Mouse (Mus musculus): Measurements from ENCODE around the gene Polr1a. TPM values are rescaled to one million over a fixed set of nuclear protein-coding genes. Genes with fewer than 3 reads are reported as not detected.
A peak's percentile ranks its signal among the peaks of the same experiment; 100 is the strongest.

Polr1a gene
- 26.4 and 30.4 TPM in 2 replicates for polyA plus RNA-seq (2015; fragmentation: Nextera tagmentation; extraction: Ambion mirVana)

DNA sequence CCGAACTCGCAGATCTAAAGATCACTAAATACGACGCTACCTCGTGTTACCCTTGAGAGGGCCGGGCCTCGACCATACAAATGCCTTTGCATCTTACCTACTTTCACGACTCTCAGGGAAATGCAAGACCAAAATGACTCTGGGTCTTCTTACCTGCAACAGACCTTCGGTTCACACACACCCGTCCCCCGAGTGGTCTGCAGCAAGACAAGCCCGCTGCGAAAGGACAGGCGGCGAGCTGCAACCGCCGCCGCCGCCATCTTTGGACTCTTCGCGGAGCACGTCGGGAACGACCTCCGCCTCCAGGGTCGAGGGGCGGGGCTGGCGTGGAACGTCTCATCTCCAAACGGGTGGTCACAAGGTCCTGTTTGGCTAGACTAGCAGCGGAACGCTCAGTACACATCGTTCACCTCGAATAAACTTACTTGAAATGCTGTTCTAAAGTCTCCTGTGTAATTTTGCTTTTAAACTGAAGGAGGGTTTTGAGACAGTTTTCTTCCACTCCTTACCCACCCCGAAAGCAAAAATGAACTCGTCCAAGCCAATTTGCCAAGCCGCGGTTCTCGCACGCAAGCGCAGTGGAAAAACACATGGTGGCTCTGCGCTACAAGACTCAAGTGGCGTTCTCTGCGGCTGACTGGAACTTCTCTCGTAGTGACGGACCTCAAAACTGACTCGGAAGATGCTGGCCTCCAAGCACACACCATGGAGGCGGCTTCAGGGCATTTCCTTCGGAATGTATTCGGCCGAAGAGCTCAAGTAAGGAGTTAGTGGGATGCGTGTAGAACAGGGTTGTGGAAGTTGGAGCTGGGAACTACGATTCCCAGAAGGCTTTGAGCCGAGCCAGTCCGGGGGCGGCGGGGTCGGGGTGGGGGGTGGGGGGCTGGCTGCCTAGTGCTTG lies at the start of gene Polr1a, which contains the start of gene Ptcd3:
Polr1a (plus strand) TSS at position 573 of the 901 bp plus-strand sequence.
Ptcd3 (minus strand) TSS at position 270 of the 901 bp plus-strand sequence.
- Histone ChIP-seq H3K4me3 (replicated peaks; ENCODE audit: low read length) (peak within 1 kb of the TSS; percentile 97), H3K9me3 (replicated peaks; ENCODE audit: control insufficient read depth, low read length) (no peaks in the 10 kb centered on the region), H3K36me3 (ENCODE audit: control insufficient read depth, insufficient read depth, low read length) (peaks cover 9% of the 10 kb centered on the region; the same call in 1 of the 2 replicates), H3K27me3 (ENCODE audit: control insufficient read depth, insufficient read depth, low read length) (no peaks in the 10 kb centered on the region), H3K9ac (ENCODE audit: low read length) (peak within 1 kb of the TSS; percentile 81), H3K4me2 (ENCODE audit: low read depth, low read length) (peak within 1 kb of the TSS; percentile 82), H3K27ac (ENCODE audit: low read length) (peak within 1 kb of the TSS; percentile 81), H3K4me1 (ENCODE audit: control insufficient read depth, insufficient read depth, low read length) (peaks cover 3% of the 10 kb centered on the region)
- WGBS, result under 1% methylated on average over 58 of the region's 58 CpGs
- ATAC-seq (ENCODE audit: insufficient read depth, low FRiP score), result peak; percentile 88

GRCm38 (mm10) chr6:71867751-71868150 lies 41.1 kb upstream of the Polr1a start:
- Histone ChIP-seq H3K9ac (ENCODE audit: low read length) (no peak overlapping the region), H3K27ac (ENCODE audit: low read length) (no peak overlapping the region), H3K4me1 (ENCODE audit: control insufficient read depth, insufficient read depth, low read length) (no peaks in the 10 kb centered on the region), H3K36me3 (ENCODE audit: control insufficient read depth, insufficient read depth, low read length) (peaks cover 23% of the 10 kb centered on the region), H3K4me3 (replicated peaks; ENCODE audit: low read length) (no peak overlapping the region), H3K27me3 (ENCODE audit: control insufficient read depth, insufficient read depth, low read length) (no peaks in the 10 kb centered on the region), H3K9me3 (replicated peaks; ENCODE audit: control insufficient read depth, low read length) (no peaks in the 10 kb centered on the region), H3K4me2 (ENCODE audit: low read depth, low read length) (no peak overlapping the region)
- 85% methylated on average over 2 of the region's 2 CpGs for WGBS
- ATAC-seq (ENCODE audit: insufficient read depth, low FRiP score), result no peak

DNA sequence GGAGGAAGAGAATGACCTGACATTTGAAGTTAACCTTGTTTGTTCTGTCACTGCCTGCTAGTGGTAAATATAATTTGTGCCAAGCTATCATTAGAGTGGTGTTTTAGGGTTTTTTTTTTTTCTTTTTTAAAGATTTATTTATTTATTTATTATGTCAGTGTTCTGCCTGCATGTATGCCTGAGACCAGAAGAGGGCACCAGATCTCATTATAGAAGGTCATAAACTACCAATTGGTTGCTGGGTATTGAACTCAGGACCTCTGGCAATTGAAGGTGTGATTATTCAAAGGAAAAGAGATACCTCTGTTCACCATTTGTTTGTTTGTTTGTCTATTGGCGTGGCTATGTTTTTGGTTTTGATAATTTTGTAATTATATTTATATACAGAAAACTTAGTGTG lies 40.0 kb upstream of the Polr1a start:
- 97% methylated on average over 1 of the region's 1 CpGs for WGBS
- Histone ChIP-seq H3K9me3 (replicated peaks; ENCODE audit: control insufficient read depth, low read length) (no peaks in the 10 kb centered on the region), H3K4me3 (replicated peaks; ENCODE audit: low read length) (no peak overlapping the region), H3K27me3 (ENCODE audit: control insufficient read depth, insufficient read depth, low read length) (no peaks in the 10 kb centered on the region), H3K36me3 (ENCODE audit: control insufficient read depth, insufficient read depth, low read length) (peaks cover 16% of the 10 kb centered on the region), H3K4me2 (ENCODE audit: low read depth, low read length) (no peak overlapping the region), H3K27ac (ENCODE audit: low read length) (no peak overlapping the region), H3K4me1 (ENCODE audit: control insufficient read depth, insufficient read depth, low read length) (no peaks in the 10 kb centered on the region), H3K9ac (ENCODE audit: low read length) (no peak overlapping the region)
- no peak for ATAC-seq (ENCODE audit: insufficient read depth, low FRiP score)

DNA sequence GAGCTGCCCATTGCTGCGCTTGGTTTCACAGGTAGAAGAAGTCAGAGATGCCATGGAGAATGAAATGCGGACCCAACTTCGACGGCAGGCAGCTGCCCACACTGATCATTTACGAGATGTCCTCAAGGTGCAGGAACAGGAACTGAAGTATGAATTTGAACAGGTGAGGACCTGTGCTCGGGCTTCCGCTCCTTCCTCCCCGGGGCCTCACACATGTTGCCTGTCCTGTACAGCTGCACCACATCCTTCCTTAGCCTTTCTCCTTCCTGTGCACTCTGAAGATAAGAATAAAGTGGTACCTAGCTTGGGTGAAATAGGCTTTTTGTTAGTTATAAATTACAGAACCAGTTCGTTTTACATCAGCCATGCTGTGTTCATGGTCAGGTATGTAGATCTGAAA lies 37.5 kb upstream of the Polr1a start:
- H3K27ac ChIP-seq (ENCODE audit: low read length), result no peak overlapping the region
- H3K36me3 ChIP-seq (ENCODE audit: control insufficient read depth, insufficient read depth, low read length), result peaks cover 7% of the 10 kb centered on the region
- 94% methylated on average over 9 of the region's 9 CpGs for WGBS
- H3K9me3 ChIP-seq (replicated peaks; ENCODE audit: control insufficient read depth, low read length), result no peaks in the 10 kb centered on the region
- no peak overlapping the region for H3K4me3 ChIP-seq (replicated peaks; ENCODE audit: low read length)
- no peaks in the 10 kb centered on the region for H3K4me1 ChIP-seq (ENCODE audit: control insufficient read depth, insufficient read depth, low read length)
- no peak overlapping the region for H3K9ac ChIP-seq (ENCODE audit: low read length)
- no peaks in the 10 kb centered on the region for H3K27me3 ChIP-seq (ENCODE audit: control insufficient read depth, insufficient read depth, low read length)
- H3K4me2 ChIP-seq (ENCODE audit: low read depth, low read length), result no peak overlapping the region
- no peak for ATAC-seq (ENCODE audit: insufficient read depth, low FRiP score)

GRCm38 (mm10) chr6:71877965-71878760 lies 30.7 kb upstream of the Polr1a start:
- Histone ChIP-seq H3K9me3 (replicated peaks; ENCODE audit: control insufficient read depth, low read length) (no peaks in the 10 kb centered on the region), H3K4me2 (ENCODE audit: low read depth, low read length) (no peak overlapping the region), H3K27ac (ENCODE audit: low read length) (no peak overlapping the region), H3K27me3 (ENCODE audit: control insufficient read depth, insufficient read depth, low read length) (no peaks in the 10 kb centered on the region), H3K36me3 (ENCODE audit: control insufficient read depth, insufficient read depth, low read length) (peaks cover 28% of the 10 kb centered on the region), H3K4me1 (ENCODE audit: control insufficient read depth, insufficient read depth, low read length) (no peaks in the 10 kb centered on the region), H3K9ac (ENCODE audit: low read length) (no peak overlapping the region), H3K4me3 (replicated peaks; ENCODE audit: low read length) (no peak overlapping the region)
- WGBS, result 86% methylated on average over 3 of the region's 3 CpGs
- ATAC-seq (ENCODE audit: insufficient read depth, low FRiP score), result no peak

DNA sequence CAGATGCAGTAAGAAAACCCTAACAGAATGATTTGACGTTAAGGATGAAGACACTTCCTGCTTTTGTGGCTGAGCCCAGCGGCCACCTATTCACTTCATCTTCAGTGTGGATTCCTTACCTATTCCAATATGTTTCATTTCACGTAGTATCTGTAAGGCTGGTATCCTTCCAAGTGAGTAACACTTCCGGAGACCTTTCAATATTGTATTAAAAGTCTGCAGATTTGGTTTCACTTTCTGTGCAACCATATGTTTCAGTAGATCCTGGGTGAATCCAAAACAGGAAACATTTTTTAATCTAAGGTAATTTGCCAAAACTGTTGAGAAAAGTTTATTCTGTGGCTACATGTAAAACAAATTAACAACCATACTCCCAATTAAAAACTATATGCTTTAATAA lies 15.6 kb upstream of the Polr1a start:
- peaks cover 34% of the 10 kb centered on the region for H3K36me3 ChIP-seq (ENCODE audit: control insufficient read depth, insufficient read depth, low read length)
- H3K9me3 ChIP-seq (replicated peaks; ENCODE audit: control insufficient read depth, low read length), result no peaks in the 10 kb centered on the region
- H3K9ac ChIP-seq (ENCODE audit: low read length), result no peak overlapping the region
- no peak overlapping the region for H3K27ac ChIP-seq (ENCODE audit: low read length)
- 94% methylated on average over 4 of the region's 4 CpGs for WGBS
- no peak for ATAC-seq (ENCODE audit: insufficient read depth, low FRiP score)
- H3K4me1 ChIP-seq (ENCODE audit: control insufficient read depth, insufficient read depth, low read length), result no peaks in the 10 kb centered on the region
- no peak overlapping the region for H3K4me2 ChIP-seq (ENCODE audit: low read depth, low read length)
- H3K27me3 ChIP-seq (ENCODE audit: control insufficient read depth, insufficient read depth, low read length), result no peaks in the 10 kb centered on the region
- H3K4me3 ChIP-seq (replicated peaks; ENCODE audit: low read length), result no peak overlapping the region

GRCm38 (mm10) chr6:71907702-71908235 lies 1.1 kb upstream of the Polr1a start:
- H3K36me3 ChIP-seq (ENCODE audit: control insufficient read depth, insufficient read depth, low read length), result peaks cover 9% of the 10 kb centered on the region; the same call in 1 of the 2 replicates
- no peaks in the 10 kb centered on the region for H3K27me3 ChIP-seq (ENCODE audit: control insufficient read depth, insufficient read depth, low read length)
- 5% methylated on average over 4 of the region's 4 CpGs for WGBS
- H3K27ac ChIP-seq (ENCODE audit: low read length), result no peak overlapping the region
- peak overlapping the region; percentile 81 for H3K9ac ChIP-seq (ENCODE audit: low read length)
- H3K4me1 ChIP-seq (ENCODE audit: control insufficient read depth, insufficient read depth, low read length), result peaks cover 3% of the 10 kb centered on the region
- peak overlapping the region; percentile 82 for H3K4me2 ChIP-seq (ENCODE audit: low read depth, low read length)
- no peaks in the 10 kb centered on the region for H3K9me3 ChIP-seq (replicated peaks; ENCODE audit: control insufficient read depth, low read length)
- no peak for ATAC-seq (ENCODE audit: insufficient read depth, low FRiP score)
- H3K4me3 ChIP-seq (replicated peaks; ENCODE audit: low read length), result peak overlapping the region; percentile 97

DNA sequence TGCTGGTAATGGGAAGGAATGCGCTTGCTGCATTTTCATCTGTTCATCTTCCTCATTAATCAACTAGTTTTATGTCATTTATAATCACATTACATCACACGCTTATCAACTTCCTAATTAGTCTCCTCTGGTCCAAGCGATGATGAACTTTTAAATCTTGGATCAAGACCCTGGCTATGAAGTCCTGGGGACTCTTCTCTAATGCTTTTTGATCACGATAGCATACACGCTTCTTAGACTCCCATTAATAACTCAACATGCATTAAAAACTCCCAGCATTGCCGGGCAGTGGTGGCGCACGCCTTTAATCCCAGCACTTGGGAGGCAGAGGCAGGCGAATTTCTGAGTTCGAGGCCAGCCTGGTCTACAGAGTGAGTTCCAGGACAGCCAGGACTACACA lies 531 bp downstream of the Polr1a start:
- Histone ChIP-seq H3K27ac (ENCODE audit: low read length) (peak overlapping the region; percentile 81; the same call in 1 of the 2 replicates), H3K4me3 (replicated peaks; ENCODE audit: low read length) (peak overlapping the region; percentile 97), H3K36me3 (ENCODE audit: control insufficient read depth, insufficient read depth, low read length) (peaks cover 9% of the 10 kb centered on the region; the same call in 1 of the 2 replicates), H3K9ac (ENCODE audit: low read length) (peak overlapping the region; percentile 81), H3K27me3 (ENCODE audit: control insufficient read depth, insufficient read depth, low read length) (no peaks in the 10 kb centered on the region), H3K4me2 (ENCODE audit: low read depth, low read length) (peak overlapping the region; percentile 61), H3K9me3 (replicated peaks; ENCODE audit: control insufficient read depth, low read length) (no peaks in the 10 kb centered on the region), H3K4me1 (ENCODE audit: control insufficient read depth, insufficient read depth, low read length) (peaks cover 3% of the 10 kb centered on the region)
- no peak for ATAC-seq (ENCODE audit: insufficient read depth, low FRiP score)
- WGBS, result 20% methylated on average over 10 of the region's 10 CpGs

Measured in stomach, embryonic 16.5 days (tissue).